Mouse (Mus musculus) erythroid progenitor cell, adult 5-6 weeks (primary cell): ENCODE measurements around the gene Ivd. TPM values are rescaled to one million over a fixed set of nuclear protein-coding genes. Genes with fewer than 3 reads are reported as not detected.

Experiments used
- ATAC-seq: replicated peaks from 2 replicates; pipeline ENCODE4 v1.8.0; 2016; ENCODE audit warnings: moderate number of reproducible peaks, mild to moderate bottlenecking, moderate TSS enrichment, inconsistent platforms; ENCODE audit not compliant: poor library complexity, low FRiP score, severe bottlenecking
- total RNA-seq, 2 experiments: library from RNA; stranded (forward) in 1 of 2; stranded (reverse) in 1 of 2; fragments of 150-400 nt in 1 of 2; fragments of 186-747, 209-891 nt in 1 of 2; gene quantifications; 2 replicates each; pipeline versions ENCODE4 v1.2.3 to v1.2.4; 2015 to 2017; ENCODE audit warnings: low replicate concordance in 2 of 2

Gene Ivd
- total RNA-seq, 2 experiments from 2014 or later = 1.9 to 6.3 TPM

DNA sequence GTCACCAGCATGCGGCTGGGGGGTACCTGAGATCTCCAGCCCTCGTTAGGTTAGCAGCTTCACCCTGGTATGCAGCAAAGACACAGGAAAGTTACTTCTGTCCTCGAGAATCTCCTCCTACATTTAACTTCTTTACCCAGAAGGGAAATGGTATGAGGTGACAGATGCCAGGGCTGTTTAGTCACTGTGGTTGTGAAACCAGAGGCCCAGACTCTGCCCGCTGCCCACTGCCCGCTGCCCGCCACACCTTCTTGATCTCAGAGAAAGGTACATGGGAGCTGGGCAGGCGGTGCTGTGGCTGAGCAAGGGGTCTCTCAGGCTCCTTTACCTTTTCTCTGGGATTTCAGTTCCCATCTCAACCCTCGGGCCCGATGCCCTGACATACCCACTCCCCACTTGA is 14.7 kb downstream of the Ivd start:
- ATAC-seq = no peak

DNA sequence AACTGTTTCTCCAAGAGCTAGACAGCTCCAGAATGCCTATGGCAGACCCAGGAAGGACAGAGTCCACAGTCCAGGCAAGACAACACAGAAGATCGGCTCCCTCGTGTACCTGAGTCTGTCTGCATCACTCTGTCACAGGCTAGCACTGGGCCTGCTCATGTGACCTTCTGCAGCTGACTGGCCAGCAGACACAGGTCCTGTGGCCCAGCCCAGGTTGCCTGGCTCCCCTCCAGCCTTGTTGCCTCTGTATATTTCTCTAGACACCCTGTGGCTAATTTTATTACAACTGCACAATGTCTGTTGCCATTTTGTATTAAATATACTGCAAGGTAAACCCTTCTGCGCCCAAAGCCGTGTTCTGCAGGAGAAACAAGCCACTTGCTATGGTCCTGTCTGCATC is 19.3 kb downstream of the Ivd start:
- no peak for ATAC-seq

DNA sequence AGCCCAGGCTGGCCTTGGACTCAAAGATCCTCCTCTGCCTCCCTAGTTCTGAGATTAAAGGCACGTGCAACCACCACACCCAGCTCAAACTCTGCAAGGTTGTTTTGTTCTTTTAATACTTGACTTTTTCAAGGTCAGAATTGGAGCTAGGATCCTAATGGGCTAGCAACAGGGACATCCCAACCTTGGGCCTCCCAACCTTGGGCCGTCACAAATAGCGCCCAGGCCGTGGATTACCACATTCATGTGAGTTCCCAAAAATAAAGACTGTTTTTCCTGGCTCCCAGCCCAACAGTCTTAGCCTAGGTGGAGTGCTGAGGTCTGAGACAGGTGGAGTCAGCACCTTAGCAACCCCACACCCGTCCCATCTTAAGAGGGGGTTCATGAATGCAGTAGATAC is 20.2 kb downstream of the Ivd start:
- no peak for ATAC-seq

DNA sequence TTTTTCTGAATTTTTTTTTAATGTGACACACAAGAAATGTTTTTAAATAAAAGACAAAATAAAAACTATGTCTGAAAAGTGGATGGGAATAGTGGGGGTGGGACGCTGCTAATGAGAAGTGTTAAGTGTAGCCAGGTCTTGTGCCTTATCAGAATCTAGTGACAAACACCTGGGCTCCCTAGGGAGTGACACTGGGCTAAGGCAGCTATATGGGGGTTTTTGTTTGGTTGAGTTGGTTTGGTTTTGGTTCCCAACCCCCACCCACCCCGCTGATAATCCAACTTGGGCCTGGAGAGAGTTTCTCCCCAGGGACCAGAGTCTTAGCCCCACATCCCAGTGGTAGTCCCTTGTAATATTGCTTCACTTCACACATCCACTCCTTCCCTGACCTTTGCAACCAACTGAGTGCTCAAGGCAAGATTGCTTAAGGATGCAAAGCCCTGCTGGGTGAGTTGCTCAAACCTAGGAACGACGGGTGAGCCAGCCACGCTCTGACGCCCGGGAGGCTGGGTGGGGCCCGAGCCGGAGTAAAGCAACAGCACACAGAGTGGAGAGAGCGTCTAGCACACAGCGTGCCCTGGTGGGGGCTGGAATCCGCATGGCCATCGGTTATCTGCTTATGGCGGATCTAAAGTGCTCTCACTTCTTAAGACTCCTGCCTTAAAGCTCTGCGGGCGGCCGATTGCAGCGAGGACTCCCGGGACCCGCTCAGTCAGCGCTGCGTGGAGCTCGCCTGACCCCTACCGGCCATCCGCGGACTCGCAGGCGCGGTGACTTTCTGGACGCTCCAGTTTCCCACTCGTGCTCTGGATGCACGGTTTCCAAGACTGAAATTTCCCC is 21.3 kb downstream of the Ivd start:
- ATAC-seq = peak; percentile 71

DNA sequence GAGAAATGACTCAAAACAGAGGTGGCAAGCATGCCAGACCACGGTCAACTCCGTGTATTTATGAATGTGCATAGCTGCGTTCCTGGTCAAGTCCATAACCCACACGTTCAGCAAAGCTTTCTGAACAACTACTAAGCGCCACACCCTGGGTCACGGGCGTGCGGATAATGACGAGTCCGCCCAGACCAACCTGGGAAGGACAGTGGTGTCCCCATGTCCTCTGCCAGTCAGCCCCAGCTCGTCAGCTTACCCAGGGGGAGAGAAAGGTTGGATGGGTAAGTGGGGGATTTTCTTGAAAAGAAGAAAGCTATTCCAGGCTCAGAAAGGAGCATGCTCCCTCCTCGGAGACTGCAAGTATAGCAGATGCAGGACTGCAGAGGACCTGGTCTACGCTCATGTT is 25.7 kb downstream of the Ivd start:
- peak; percentile 46 for ATAC-seq

DNA sequence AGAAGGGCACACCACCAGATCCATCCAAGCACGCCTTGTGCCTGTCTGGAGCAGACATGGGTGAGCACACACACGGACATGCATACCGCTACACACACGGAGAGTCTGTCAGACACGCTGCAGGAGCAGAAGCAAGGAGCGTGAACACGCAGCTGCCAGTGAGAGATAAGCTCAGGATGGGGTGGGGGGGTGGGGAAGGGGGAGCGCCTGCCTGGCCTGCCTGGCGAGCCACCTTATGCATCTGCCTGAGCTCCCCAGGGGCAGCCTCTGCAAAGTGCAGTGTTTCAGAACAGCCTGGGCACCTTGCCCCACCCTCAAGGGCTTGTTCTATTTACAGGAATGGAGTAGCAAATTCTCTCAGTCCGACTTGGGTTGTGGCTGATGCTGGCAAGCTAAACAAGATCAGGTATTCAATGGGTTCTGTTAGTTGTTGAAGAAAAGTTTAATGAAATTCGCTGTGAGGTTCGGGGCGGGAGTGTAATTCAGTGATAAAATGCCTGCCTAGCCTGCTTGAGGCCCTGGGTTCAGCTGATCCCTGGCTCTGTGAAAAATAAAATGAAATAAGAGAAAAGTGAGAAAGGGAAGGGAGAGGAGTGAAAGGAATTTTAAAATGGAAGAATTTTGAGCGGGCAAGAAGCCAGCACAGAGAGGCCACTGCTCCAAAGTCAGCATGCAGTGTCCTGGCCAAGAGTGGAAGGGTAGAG is 26.2 kb downstream of the Ivd start:
- ATAC-seq = peak; percentile 70

DNA sequence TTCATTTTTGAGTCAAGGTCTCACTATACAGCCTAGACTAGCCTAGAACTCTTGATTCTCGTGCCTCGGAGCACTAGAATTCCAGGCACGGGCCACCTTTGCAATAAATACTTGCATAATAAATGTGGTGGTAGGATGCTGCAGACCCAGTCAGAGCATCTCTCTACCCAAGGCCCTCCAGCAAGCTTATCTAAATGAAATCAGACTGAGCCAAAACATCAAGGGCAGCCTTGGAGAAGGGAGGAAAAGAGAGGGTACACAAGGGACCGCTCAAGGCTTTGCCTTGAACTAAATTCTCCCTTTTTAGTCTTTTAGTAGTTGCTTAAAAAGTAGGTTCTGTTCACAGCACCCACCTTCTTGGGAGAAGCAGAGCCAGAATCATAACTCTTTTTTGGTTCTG is 29.4 kb downstream of the Ivd start:
- no peak for ATAC-seq

DNA sequence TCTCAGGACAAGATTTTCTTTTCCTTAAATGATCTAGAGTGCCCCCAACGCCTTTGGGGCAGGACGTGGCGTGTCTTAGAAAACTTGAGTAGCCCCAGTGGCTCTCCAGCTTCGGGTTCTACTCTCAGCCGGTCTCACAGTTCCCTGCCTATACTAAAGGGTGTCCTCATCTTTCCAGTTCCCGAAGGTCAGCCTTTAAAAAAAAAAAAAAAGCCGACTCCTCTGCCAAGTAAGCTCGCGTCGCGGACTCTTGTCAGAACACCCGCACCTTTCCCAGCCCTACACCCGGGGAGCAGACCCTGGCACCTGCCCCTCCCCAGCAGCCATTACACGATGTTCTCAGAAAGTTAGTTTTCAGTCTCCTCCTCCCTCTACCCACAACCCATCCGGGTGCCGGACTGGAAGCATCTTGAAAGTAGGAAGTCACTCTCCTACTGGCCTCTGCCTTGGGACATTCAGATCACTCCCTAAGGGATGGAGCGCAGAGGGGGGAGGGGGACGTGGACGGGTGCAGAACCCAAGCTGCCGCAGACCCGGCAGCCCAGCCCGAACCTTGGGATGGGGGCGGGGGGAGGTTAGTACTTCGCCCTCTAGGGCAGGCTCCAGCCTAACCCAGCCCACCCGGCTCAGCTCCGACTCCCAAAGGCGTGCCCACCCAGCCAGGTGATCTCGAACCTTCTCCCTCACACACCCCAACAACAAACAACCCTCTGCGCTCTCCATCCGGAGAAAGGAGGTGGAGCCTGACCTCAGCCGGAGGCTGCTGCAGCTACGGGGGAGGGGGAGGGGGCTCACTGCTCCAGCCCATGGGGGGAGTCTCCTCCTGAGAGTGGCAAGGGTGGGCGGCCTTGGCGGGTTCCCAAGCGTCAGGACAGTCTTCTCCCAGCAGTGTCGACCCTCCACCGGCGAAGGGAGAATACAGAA is 34.5 kb downstream of the Ivd start:
- ATAC-seq = no peak

DNA sequence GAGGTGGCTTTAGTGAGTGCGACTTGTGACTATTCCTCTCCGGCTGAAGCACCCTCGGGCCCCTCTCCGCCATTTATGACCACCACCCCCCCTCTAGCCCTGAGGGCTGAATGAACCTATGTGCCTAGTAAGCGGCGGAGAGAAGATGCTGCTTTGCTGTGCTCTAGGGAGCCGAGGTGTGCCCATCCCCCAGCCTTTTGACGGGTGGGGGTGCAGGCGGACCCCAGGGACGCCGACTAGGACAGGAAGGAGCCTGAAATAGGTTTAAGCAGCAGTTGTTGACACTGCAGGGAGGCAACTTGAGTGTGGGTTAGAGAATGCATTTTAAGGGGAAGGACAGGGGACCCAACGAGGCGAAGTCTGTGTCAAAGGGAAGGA is 35.1 kb downstream of the Ivd start:
- no peak for ATAC-seq

DNA sequence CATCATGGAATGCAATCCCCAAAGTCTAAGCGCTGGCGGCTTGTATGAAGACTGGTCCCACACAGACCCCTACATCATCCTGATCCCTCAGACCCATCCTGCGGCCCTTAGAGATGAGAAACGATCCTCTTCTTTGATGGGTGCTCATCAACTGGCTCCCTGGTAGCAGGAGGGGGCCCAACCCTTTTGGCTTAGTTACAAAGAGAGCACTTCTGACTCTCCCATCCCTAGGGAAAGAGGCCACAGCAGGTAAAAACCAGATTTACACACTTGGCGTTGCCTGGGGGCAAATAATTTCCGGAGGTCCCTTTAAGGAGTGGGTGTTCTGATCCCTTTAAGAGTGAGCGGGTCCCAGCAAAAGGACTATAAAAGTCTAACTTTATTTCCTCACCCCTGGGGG is 35.6 kb downstream of the Ivd start:
- ATAC-seq = no peak

DNA sequence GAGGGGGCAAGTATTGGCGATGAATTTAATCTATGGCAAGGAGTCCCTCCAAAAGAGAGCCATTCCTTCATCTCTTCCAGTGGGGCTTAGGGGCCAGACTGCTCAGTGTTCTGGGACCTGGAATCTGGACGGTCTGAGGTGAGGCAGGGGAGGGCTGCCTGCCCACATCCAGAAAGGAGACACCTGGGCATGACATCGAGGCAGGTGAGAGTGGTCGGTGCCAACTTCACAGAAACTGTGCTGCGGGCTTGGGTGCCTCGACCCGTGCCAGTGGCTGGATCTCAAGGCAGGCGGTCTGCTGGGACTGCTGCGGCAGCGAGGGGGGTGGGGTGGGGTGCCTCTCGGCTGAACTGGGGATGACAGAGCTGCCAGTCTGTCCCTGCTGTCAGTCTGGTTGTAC is 36.1 kb downstream of the Ivd start:
- ATAC-seq = no peak

DNA sequence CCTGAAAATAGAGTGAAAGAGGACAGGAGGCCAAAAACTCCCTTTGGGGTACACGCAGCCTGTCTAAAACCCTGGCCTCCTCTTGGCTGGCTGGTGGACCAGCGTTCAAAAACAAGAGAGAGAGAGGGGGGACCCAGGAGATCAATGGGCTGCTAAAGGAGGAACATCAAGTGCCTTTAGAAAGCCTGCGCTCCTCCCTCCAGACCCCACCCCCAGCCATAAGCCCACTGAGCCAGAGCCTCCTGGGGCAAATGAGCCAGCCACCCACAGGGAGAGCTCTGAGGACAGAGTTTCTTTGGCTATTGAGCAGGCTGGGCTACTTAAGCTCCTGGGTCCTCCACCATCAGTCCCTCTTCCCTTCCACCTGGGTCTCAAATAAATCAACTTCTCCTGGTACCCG is 37.0 kb downstream of the Ivd start:
- ATAC-seq = no peak

DNA sequence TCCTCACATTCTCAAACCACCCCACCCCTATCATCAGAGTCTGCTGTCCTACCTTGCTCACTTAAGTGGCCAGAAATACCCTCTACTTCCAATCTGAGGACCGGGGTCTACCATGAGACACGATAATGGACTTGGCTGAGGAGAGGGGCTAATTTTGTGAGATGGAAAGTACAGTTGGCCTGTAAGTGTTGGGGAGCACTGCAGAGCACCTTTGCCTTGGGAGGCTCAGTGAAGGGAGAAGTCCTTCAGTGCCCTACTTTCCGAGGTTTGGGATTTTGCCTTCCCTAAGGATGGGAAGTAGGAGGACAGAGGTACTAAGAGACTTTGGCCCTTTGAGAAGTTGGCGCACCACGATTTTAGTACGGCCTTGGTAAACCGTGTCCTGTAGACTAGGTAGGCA is 37.6 kb downstream of the Ivd start:
- ATAC-seq = no peak

DNA sequence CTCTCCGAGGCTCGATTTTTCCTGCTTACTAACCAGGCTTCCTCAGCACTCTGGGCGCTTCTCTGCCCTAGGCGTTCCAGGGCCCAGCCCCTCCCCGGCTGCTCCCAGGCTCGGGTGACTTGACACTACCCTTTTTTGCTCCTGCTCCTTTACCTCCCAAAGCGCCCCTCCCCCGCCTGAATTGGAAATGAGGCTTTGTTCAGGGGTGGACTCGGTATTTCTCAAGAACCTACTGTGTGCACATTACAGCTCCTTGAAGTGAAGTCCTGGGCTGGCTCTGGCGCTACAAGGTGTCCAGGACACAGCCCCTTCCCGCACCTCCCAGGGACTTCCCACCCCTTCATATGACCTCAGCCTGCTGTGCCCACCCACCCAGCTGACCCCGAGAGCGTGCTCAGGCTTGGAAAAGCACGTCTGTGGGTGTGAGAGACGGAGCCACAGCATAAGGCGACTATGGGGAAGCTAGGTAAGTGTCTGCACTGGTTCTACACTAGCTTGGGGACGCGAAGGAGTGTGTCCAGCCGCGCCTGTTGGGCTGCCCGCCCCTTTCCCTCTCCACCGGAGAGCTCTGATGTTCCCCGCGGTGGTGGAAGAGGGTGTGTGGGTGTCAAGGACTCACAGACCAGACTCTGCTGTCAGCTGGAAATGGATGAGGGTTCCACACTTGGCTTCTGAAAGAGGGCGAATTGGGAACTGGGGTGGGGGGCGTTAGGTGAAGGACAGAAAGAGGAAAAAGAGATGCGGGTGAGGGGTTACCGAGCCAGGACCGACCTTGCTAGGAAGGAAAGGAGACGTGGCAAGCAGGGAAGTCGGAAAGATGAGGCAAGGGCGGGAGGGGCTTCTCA is 38.4 kb downstream of the Ivd start, which contains the start of gene Bahd1:
TSS of gene Bahd1 (plus strand) at position 397 of the 845 bp plus-strand sequence.
- no peak for ATAC-seq

DNA sequence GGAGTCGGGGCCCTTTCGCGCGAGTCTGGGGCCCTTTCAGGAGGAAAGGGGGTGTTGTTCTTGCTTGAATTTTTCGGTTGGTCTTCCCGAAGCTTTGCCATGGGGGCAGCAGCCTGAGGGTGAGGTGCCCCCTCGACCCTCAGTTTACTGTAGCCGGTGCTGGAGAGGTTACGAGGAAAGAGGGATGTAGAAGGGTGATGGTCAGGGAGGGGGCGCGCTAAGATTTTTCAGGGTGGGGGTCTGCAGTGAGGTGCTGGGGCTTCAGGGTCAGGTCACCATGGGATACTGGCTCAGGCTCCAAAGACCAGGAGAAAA is 39.0 kb downstream of the Ivd start:
- ATAC-seq = no peak

DNA sequence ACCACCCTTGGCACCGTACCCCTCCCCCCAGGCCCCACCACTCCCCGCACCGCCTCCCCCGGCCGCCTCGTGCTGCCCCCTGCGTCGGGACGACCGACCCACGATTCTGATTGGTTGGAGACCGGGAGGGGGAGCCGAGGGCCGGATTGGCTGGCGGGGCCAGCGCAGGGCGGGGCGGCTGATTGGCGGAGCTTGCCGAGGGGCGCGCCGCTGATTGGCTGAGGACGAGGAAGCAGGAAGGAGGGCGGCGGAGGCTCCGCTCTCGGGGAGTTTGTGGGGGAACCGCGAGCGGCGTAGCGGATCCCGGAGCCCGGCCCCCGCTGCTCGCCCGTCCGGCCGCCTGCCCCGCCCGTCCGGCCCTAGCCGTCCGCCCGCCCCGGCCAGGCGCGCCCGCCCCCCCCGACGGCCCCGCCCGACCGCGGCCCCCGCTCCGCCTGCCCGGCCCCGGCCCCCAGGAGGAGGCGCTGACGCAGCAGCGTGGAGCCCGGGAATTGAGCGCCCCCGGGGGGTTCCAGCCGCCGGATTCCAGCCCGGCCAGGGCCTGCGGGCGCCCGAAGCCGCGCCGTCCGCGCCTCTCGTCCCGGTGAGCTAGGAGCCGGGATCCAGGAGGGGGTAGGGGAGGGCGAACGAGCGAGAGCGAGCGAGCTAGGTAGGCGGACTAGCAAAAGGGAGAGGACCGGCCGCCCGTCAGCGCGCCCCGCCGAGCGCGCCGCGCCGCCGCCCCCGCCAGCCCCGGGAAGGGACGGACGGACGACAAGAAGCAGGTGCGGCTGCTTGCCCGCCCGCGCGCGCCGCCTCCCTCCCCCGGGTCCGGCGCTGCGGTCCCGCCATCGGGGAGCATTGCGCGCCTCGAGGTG is 39.6 kb downstream of the Ivd start:
- ATAC-seq = peak; percentile 94

DNA sequence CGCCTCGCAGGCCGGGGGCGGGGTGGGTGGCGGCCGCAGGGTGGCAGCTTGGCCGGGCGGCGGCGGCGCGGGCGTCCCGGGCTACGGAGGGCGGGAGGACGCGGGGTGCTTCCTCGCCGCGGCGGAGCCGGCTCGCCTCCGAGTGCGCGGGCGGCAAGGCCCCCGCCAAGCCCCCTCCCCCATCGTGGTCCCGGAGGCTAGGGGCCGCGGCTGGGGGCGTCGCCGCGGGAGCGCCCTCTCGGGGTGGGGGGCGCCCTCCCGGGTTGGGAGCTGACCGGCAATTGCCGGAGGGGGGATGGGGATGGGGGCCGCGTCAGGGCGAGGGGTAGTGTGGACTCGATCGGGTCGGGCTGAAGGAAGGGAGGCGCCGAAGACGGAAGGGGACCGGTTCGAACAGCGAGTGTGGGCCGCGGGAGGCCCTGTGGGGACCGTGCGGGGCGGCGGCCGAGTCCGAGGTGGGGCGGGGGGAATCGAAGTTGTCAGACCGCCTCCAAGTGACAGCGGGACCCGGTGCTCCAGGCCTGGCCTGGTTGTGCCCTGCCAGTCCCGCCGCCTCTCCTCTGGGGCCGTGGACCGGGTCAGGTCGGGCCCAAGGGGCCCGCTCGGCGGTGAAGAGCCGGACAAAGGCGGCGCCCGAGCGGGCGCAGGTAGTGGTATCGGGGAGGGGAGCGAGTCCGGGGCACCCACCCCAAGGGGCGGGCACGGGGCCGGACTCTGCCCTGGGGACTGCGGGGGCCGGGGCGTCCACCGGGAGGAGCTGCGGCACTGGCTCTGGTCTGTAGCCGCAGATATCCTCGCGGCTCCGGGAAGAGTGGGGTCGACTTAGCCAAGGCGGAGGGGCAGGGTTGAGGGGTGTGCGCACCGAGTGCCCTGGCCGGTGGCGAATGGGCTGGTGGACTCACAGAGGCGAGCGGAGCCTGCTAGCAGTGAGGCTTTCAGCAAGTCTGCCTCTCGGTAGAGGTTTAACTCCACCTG is 40.6 kb downstream of the Ivd start:
- ATAC-seq = no peak

DNA sequence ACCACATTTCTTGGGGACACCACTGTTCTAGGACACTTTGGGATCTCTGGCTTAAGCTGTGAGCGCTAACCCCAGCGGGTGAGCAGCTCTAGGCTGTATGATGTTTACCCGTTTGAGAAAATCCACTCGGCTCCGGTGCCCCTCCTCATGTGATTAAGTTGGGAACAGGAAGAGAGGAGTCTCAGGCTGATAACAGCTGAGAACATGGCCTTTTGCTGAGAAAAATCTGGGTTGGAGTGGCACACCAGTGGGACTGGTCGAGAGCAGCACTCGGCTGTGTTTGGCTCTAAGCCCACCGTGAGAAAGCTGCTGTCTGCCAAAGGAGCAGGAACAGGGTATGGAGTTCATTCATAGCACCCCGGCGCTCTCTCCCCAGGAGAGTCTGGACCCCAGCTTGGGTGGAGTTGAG is 41.6 kb downstream of the Ivd start:
- no peak for ATAC-seq
